Mouse (Mus musculus) bone marrow, adult 2 months (tissue): ENCODE measurements around the gene Dmrta1. TPM values are rescaled to one million over a fixed set of nuclear protein-coding genes. Genes with fewer than 3 reads are reported as not detected.

Source experiments
- H3K27ac ChIP-seq: fragments of 200-500 bp; 2 replicates; pipeline ENCODE4 v1.5.1; 2012; ENCODE audit warnings: low read depth, mild to moderate bottlenecking, control low read depth, inconsistent platforms, low read length; ENCODE audit not compliant: control insufficient read depth, poor library complexity, insufficient read depth
- H3K4me1 ChIP-seq: fragments of 200-500 bp; 2 replicates; pipeline ENCODE4 v1.6.1; 2011; ENCODE audit warnings: low read length; ENCODE audit not compliant: control insufficient read depth, insufficient read depth
- H3K4me3 ChIP-seq: fragments of 200-500 bp; replicated peaks from 2 replicates; pipeline ENCODE3; 2011; ENCODE audit warnings: mild to moderate bottlenecking, low read depth, low read length, control low read depth; ENCODE audit not compliant: control insufficient read depth
- CTCF ChIP-seq: fragments of 200-500 bp; IDR thresholded peaks from 2 replicates; pipeline ENCODE4 v1.5.1; 2011; ENCODE audit warnings: low read length, control low read depth; ENCODE audit not compliant: control insufficient read depth, insufficient read depth
- POLR2A ChIP-seq: fragments of 200-500 bp; IDR thresholded peaks from 2 replicates; pipeline ENCODE4 v1.6.1; 2011; ENCODE audit warnings: low read depth, mild to moderate bottlenecking, control low read depth, low read length, borderline replicate concordance; ENCODE audit not compliant: control insufficient read depth
- WGBS: fragments of 180-500 bp; shearing (Covaris S2); methylation state at CpG from one replicate; pipeline ENCODE4 v1.1.7; 2018; 5-methylcytosine and 5-hydroxymethylcytosine counted together
- polyA plus RNA-seq: library from polyadenylated mRNA; stranded (reverse); fragments of >200 nt; gene quantifications from 2 replicates; pipeline ENCODE4 v1.2.4, GENCODE M21; 2011; ENCODE audit warnings: low replicate concordance; ENCODE audit not compliant: missing spikeins, insufficient read depth, insufficient read length

The Dmrta1 gene
- polyA plus RNA-seq, 1 experiment, result 0.72 TPM

- no peak overlapping the region for H3K4me3 ChIP-seq
- H3K27ac ChIP-seq, result no peak overlapping the region
- H3K4me1 ChIP-seq, result no peaks in the 10 kb centered on the region
- 82% methylated on average over 1 of the region's 1 CpGs for WGBS
- TF ChIP-seq CTCF, result no peak
- no peak for TF ChIP-seq POLR2A
Measured at GRCm38 (mm10) chr4:89651779-89652178, 27.5 kb upstream of the Dmrta1 start.

- H3K27ac ChIP-seq, result no peak overlapping the region
- TF ChIP-seq POLR2A (no peak), CTCF (no peak)
- 70% methylated on average over 2 of the region's 2 CpGs for WGBS
- no peak overlapping the region for H3K4me3 ChIP-seq
- no peaks in the 10 kb centered on the region for H3K4me1 ChIP-seq
Measured at GRCm38 (mm10) chr4:89663406-89663805, 15.8 kb upstream of the Dmrta1 start.

DNA sequence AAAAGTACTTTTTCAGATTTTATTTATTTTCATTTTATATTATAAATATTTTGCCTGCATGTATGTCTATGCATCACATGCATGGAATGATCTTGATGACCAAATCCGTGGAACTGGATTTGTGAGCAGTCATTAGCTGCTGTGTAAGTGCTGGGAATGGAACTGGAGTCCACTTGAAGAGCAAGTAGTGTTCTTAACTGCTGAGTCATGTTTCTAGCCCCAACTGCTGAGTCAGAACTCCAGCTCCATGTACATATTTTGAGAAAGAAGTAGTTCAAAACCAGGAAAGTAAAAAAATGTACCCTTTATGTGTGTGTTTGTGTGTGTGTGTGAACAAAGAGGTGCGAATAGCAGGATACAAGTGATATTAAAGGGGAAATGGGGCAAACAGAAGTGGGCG, 4.5 kb upstream of the Dmrta1 start:
- no peaks in the 10 kb centered on the region for H3K4me1 ChIP-seq
- no peak overlapping the region for H3K27ac ChIP-seq
- WGBS, result 64% methylated on average over 3 of the region's 3 CpGs
- H3K4me3 ChIP-seq, result no peak overlapping the region
- TF ChIP-seq CTCF (no peak), POLR2A (no peak)

DNA sequence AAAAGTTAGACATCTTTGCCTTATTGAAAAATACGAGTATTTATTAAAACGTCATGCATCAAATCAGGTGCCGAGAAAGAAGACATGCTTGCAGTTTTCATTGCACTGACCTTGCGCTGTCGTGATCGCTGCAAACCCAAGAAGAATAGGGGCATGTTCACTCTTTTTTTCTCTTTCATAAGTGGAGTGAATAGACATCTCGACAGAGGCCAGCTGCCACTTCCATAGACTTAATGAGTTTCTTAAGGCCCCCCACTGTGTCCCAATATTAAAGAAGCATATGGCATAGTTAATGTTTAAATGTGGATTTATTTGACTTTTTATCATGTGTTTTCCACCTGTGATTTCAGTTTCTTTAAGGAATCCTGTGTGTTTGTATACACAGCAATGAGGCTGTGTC, 1.3 kb upstream of the Dmrta1 start:
- no peak for TF ChIP-seq CTCF
- TF ChIP-seq POLR2A, result no peak
- no peak overlapping the region for H3K4me3 ChIP-seq
- WGBS, result 85% methylated on average over 7 of the region's 7 CpGs

DNA sequence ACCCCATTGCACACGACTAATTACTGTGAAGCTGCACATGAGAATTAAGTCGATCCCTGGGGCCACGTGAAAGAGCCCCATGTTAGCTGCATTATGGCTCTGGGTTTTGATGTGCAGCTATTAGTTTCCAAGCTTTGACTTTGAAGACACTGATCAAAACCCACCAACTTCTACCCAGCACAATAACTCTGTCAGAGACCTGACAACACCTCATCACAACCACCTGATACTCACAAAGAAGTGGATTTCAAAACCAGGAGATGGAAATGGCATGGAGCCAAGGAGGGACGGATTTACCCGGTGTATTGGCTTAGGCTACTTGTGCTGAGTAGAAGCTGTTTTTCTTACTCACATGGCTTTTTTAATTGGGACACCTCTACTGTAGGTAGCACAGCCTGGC, 523 bp upstream of the Dmrta1 start:
- Histone ChIP-seq H3K27ac (no peak overlapping the region), H3K4me3 (no peak overlapping the region), H3K4me1 (no peaks in the 10 kb centered on the region)
- 79% methylated on average over 5 of the region's 5 CpGs for WGBS
- no peak for TF ChIP-seq POLR2A
- no peak for TF ChIP-seq CTCF

More for the DNA sequence above, 1.3 kb upstream of the Dmrta1 start:
- Histone ChIP-seq H3K4me1 (no peaks in the 10 kb centered on the region), H3K27ac (no peak overlapping the region)

- H3K4me3 ChIP-seq, result no peak overlapping the region
- 2% methylated on average over 78 of the region's 78 CpGs for WGBS
- no peak overlapping the region; the same call in 1 of the 2 replicates for H3K27ac ChIP-seq
- TF ChIP-seq CTCF (no peak), POLR2A (no peak)
- no peaks in the 10 kb centered on the region for H3K4me1 ChIP-seq
Measured at GRCm38 (mm10) chr4:89687961-89688803, 8.9 kb downstream of the Dmrta1 start.

GRCm38 (mm10) chr4:89688804-89689497, 9.7 kb downstream of the Dmrta1 start:
- TF ChIP-seq CTCF, result no peak
- WGBS, result 3% methylated on average over 16 of the region's 16 CpGs
- Histone ChIP-seq H3K4me1 (no peaks in the 10 kb centered on the region), H3K27ac (no peak overlapping the region; the same call in 1 of the 2 replicates), H3K4me3 (no peak overlapping the region)

DNA sequence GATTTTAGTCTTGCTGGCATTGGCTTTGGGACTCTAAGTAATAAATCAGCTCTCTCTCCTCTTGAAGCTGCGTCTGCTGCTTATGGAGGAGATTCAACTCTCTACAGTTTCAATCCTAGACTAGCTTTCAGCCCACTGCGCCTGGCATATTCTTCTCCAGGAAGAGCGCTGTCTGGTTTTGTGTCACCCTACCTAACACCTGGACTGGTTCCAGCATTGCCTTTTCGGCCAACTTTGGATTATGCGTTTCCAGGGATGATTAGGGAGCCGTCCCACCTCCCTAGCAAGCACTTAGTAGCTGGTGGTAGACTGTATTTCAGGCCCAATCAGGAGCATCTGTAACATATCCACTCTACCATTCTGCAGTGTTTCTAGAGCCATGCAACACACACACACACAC, 12.7 kb downstream of the Dmrta1 start:
- Histone ChIP-seq H3K27ac (no peak overlapping the region), H3K4me1 (no peaks in the 10 kb centered on the region), H3K4me3 (no peak overlapping the region)
- 84% methylated on average over 6 of the region's 6 CpGs for WGBS
- TF ChIP-seq POLR2A (no peak), CTCF (no peak)
